Mouse (Mus musculus) limb, embryonic 14.5 days (tissue): Measurements from ENCODE around the gene Cetn3. TPM values are rescaled to one million over a fixed set of nuclear protein-coding genes. Genes with fewer than 3 reads are reported as not detected.

Source experiments
- ATAC-seq: fragments of 200-750 bp; cut with Nextera tagmentation; 2 replicates; pipeline ENCODE4 v1.8.0; 2017; ENCODE audit warnings: low read depth, moderate number of reproducible peaks, moderate TSS enrichment; ENCODE audit not compliant: low FRiP score
- DNase-seq: peaks from one replicate; pipeline ENCODE4 v3.0.0-alpha.2; 2015; ENCODE audit warnings: low spot score
- H3K27ac ChIP-seq: fragments of 300-500 bp; sonication (generic); replicated peaks from 2 replicates; pipeline ENCODE4 v1.5.1; 2014; ENCODE audit warnings: low read depth, mild to moderate bottlenecking, low read length, moderate library complexity, mixed read lengths
- H3K27me3 ChIP-seq: fragments of 300-500 bp; sonication (generic); 2 replicates; pipeline ENCODE4 v1.6.1; 2014; ENCODE audit warnings: low read length, mixed read lengths; ENCODE audit not compliant: control insufficient read depth, insufficient read depth
- H3K36me3 ChIP-seq: fragments of 300-500 bp; sonication (generic); 2 replicates; pipeline ENCODE4 v1.6.1; 2014; ENCODE audit warnings: mild to moderate bottlenecking, low read length, moderate library complexity, mixed read lengths; ENCODE audit not compliant: control insufficient read depth, insufficient read depth
- H3K4me1 ChIP-seq: fragments of 300-500 bp; sonication (generic); 2 replicates; pipeline ENCODE4 v1.6.1; 2014; ENCODE audit warnings: antibody characterized with exemption, low read length, mixed read lengths; ENCODE audit not compliant: control insufficient read depth, insufficient read depth
- H3K4me2 ChIP-seq: fragments of 300-500 bp; sonication (generic); replicated peaks from 2 replicates; pipeline ENCODE4 v1.6.1; 2014; ENCODE audit warnings: low read depth, mild to moderate bottlenecking, low read length, moderate library complexity; ENCODE audit not compliant: severe bottlenecking
- H3K4me3 ChIP-seq: fragments of 300-500 bp; sonication (generic); replicated peaks from 2 replicates; pipeline ENCODE4 v1.5.1; 2014; ENCODE audit warnings: low read length
- H3K9ac ChIP-seq: fragments of 300-500 bp; sonication (generic); 2 replicates; pipeline ENCODE4 v1.6.1; 2014; ENCODE audit warnings: mild to moderate bottlenecking, low read depth, low read length, moderate library complexity; ENCODE audit not compliant: severe bottlenecking
- H3K9me3 ChIP-seq: fragments of 300-500 bp; sonication (generic); 2 replicates; pipeline ENCODE4 v1.6.1; 2016; ENCODE audit warnings: low read length; ENCODE audit not compliant: control insufficient read depth
- POLR2A ChIP-seq: fragments of 200-500 bp; IDR thresholded peaks from 2 replicates; pipeline ENCODE4 v1.8.0; 2012; ENCODE audit warnings: inconsistent platforms, mild to moderate bottlenecking, moderate library complexity, borderline replicate concordance; ENCODE audit not compliant: insufficient read depth, insufficient read length; ENCODE audit errors: extremely low read depth
- WGBS: fragments of 180-500 bp; shearing (Covaris S2); extraction: QIAGEN DNeasy Blood & Tissue Kit; methylation state at CpG from one replicate; pipeline ENCODE4 v1.1.7; 2014; 5-methylcytosine and 5-hydroxymethylcytosine counted together
- polyA plus RNA-seq, 2 experiments: library from polyadenylated mRNA; depleted of rRNA in 1 of 2; stranded (reverse) in 1 of 2; unstranded in 1 of 2; fragments of >200 nt; fragmentation: Nextera tagmentation in 1 of 2; extraction: Ambion mirVana in 1 of 2; gene quantifications; 2 replicates each; pipeline versions ENCODE4 v1.2.1 to v1.2.3; 2012 to 2014

Gene Cetn3
- polyA plus RNA-seq, 2 experiments, result 200 to 250 TPM

- no peak overlapping the region for H3K9ac ChIP-seq
- 92% methylated on average over 8 of the region's 8 CpGs for WGBS
- peaks cover 46% of the 10 kb centered on the region for H3K36me3 ChIP-seq
- TF ChIP-seq POLR2A, result no peak
- ATAC-seq (no peak), DNase-seq (no peak)
- H3K27ac ChIP-seq, result no peak overlapping the region
- no peaks in the 10 kb centered on the region for H3K9me3 ChIP-seq
- no peak overlapping the region for H3K4me3 ChIP-seq
- no peak overlapping the region for H3K4me2 ChIP-seq
- H3K4me1 ChIP-seq, result peaks cover under 1% of the 10 kb centered on the region; the same call in 1 of the 2 replicates
- H3K27me3 ChIP-seq, result no peaks in the 10 kb centered on the region
Observed at GRCm38 (mm10) chr13:81790160-81790559, 7.3 kb downstream of the Cetn3 start.

- Histone ChIP-seq H3K27me3 (no peaks in the 10 kb centered on the region), H3K9ac (no peak overlapping the region), H3K27ac (no peak overlapping the region), H3K4me1 (no peaks in the 10 kb centered on the region), H3K4me2 (no peak overlapping the region), H3K9me3 (no peaks in the 10 kb centered on the region), H3K36me3 (peaks cover 48% of the 10 kb centered on the region), H3K4me3 (no peak overlapping the region)
- DNase-seq, result no peak
- no peak for TF ChIP-seq POLR2A
- ATAC-seq, result no peak
- 67% methylated on average over 8 of the region's 8 CpGs for WGBS
Observed at GRCm38 (mm10) chr13:81791861-81792260, 9.0 kb downstream of the Cetn3 start.

GRCm38 (mm10) chr13:81793850-81794249, 11.0 kb downstream of the Cetn3 start:
- peaks cover 33% of the 10 kb centered on the region for H3K36me3 ChIP-seq
- no peak for TF ChIP-seq POLR2A
- DNase-seq (no peak), ATAC-seq (no peak)
- no peaks in the 10 kb centered on the region for H3K9me3 ChIP-seq
- no peaks in the 10 kb centered on the region for H3K27me3 ChIP-seq
- H3K9ac ChIP-seq, result no peak overlapping the region
- WGBS, result 61% methylated on average over 1 of the region's 1 CpGs
- H3K4me2 ChIP-seq, result no peak overlapping the region
- H3K4me1 ChIP-seq, result no peaks in the 10 kb centered on the region
- no peak overlapping the region for H3K27ac ChIP-seq
- H3K4me3 ChIP-seq, result no peak overlapping the region

- Histone ChIP-seq H3K36me3 (0 out of 2 replicates have a peak, but pooled peaks cover 2% of the 10 kb centered on the region), H3K27ac (no peak overlapping the region), H3K4me3 (no peak overlapping the region), H3K9me3 (no peaks in the 10 kb centered on the region), H3K27me3 (no peaks in the 10 kb centered on the region), H3K4me2 (no peak overlapping the region), H3K4me1 (no peaks in the 10 kb centered on the region), H3K9ac (no peak overlapping the region)
- DNase-seq, result no peak
- no peak for TF ChIP-seq POLR2A
- 32% methylated on average over 3 of the region's 3 CpGs for WGBS
- no peak for ATAC-seq
Observed at GRCm38 (mm10) chr13:81801121-81801520, 18.2 kb downstream of the Cetn3 start.

- Histone ChIP-seq H3K27me3 (no peaks in the 10 kb centered on the region), H3K36me3 (0 out of 2 replicates have a peak, but pooled peaks cover 2% of the 10 kb centered on the region), H3K4me1 (no peaks in the 10 kb centered on the region), H3K9me3 (no peaks in the 10 kb centered on the region), H3K9ac (no peak overlapping the region), H3K4me3 (no peak overlapping the region), H3K27ac (no peak overlapping the region), H3K4me2 (no peak overlapping the region)
- WGBS, result 95% methylated on average over 4 of the region's 4 CpGs
- ATAC-seq (no peak), DNase-seq (no peak)
- no peak for TF ChIP-seq POLR2A
Observed at GRCm38 (mm10) chr13:81803713-81804112, 20.8 kb downstream of the Cetn3 start.

- no peaks in the 10 kb centered on the region for H3K27me3 ChIP-seq
- H3K36me3 ChIP-seq, result no peaks in the 10 kb centered on the region
Observed at GRCm38 (mm10) chr13:81822750-81823149, 39.9 kb downstream of the Cetn3 start.

More at GRCm38 (mm10) chr13:81822750-81823149, 39.9 kb downstream of the Cetn3 start:
- H3K9ac ChIP-seq, result no peak overlapping the region
- no peak for DNase-seq
- no peaks in the 10 kb centered on the region for H3K4me1 ChIP-seq
- H3K4me3 ChIP-seq, result no peak overlapping the region
- no peak overlapping the region for H3K4me2 ChIP-seq
- no peak for ATAC-seq
- no peak for TF ChIP-seq POLR2A
- H3K9me3 ChIP-seq, result no peaks in the 10 kb centered on the region
- no peak overlapping the region for H3K27ac ChIP-seq
